Mouse (Mus musculus) MEL (cell line): ENCODE data around the gene Ranbp10. TPM values are rescaled to one million over a fixed set of nuclear protein-coding genes. Genes with fewer than 3 reads are reported as not detected.

ENCODE experiments used
- DNase-seq: peaks from one replicate; pipeline ENCODE4 v3.0.0; 2011; ENCODE audit warnings: low read depth, low spot score
- H3K27ac ChIP-seq: 2 replicates; pipeline ENCODE4 v1.5.1; 2012; ENCODE audit warnings: low read depth, mild to moderate bottlenecking, control low read depth, low read length, moderate library complexity; ENCODE audit not compliant: control insufficient read depth
- H3K27me3 ChIP-seq, 2 experiments: fragments of 150-350 bp in 1 of 2; sonication (generic) in 1 of 2; 2 replicates each; pipeline ENCODE4 v1.6.1; 2012; ENCODE audit warnings: low read length in 2 of 2, mild to moderate bottlenecking in 2 of 2, improper control_type of control experiment in 1 of 2, moderate library complexity in 1 of 2; ENCODE audit not compliant: insufficient read depth in 2 of 2, control insufficient read depth in 1 of 2
- H3K36me3 ChIP-seq, 2 experiments: 2 replicates each; pipeline ENCODE4 v1.6.1; 2012 to 2014; ENCODE audit warnings: low read length in 2 of 2, improper control_type of control experiment in 1 of 2, inconsistent platforms in 1 of 2, mild to moderate bottlenecking in 1 of 2; ENCODE audit not compliant: insufficient read depth in 2 of 2, control insufficient read depth in 1 of 2
- H3K4me1 ChIP-seq, 2 experiments: fragments of 150-350 bp in 1 of 2; sonication (generic) in 1 of 2; 2 replicates each; pipeline ENCODE4 v1.6.1; 2012; ENCODE audit warnings: low read length in 2 of 2, improper control_type of control experiment in 1 of 2, mild to moderate bottlenecking in 1 of 2; ENCODE audit not compliant: insufficient read depth in 2 of 2, control insufficient read depth in 1 of 2
- H3K4me3 ChIP-seq, 2 experiments: fragments of 150-350 bp in 1 of 2; sonication (generic) in 1 of 2; 2 replicates each; pipeline ENCODE4 v1.5.1; 2012; ENCODE audit warnings: low read depth in 2 of 2, low read length in 2 of 2, mild to moderate bottlenecking in 2 of 2, moderate library complexity in 2 of 2, control low read depth in 1 of 2, improper control_type of control experiment in 1 of 2; ENCODE audit not compliant: control insufficient read depth in 1 of 2, insufficient read depth in 1 of 2
- H3K79me2 ChIP-seq: 2 replicates; pipeline ENCODE4 v1.6.1; 2012; ENCODE audit warnings: mild to moderate bottlenecking, low read length, moderate library complexity; ENCODE audit not compliant: control insufficient read depth, poor library complexity, insufficient read depth
- H3K9ac ChIP-seq: 2 replicates; pipeline ENCODE4 v1.6.1; 2012; ENCODE audit warnings: low read depth, mild to moderate bottlenecking, control low read depth, low read length, moderate library complexity; ENCODE audit not compliant: control insufficient read depth, poor library complexity, severe bottlenecking
- H3K9me3 ChIP-seq: fragments of 150-350 bp; sonication (generic); replicated peaks from 2 replicates; pipeline ENCODE4 v1.6.1; 2012; ENCODE audit warnings: mild to moderate bottlenecking, low read length, improper control_type of control experiment, moderate library complexity; ENCODE audit not compliant: insufficient read depth
- BHLHE40 ChIP-seq: IDR thresholded peaks from 2 replicates; pipeline ENCODE4 v1.6.1; 2012; ENCODE audit warnings: low read depth, mild to moderate bottlenecking, inconsistent platforms, low read length, improper control_type of control experiment, borderline replicate concordance
- CHD1 ChIP-seq: IDR thresholded peaks from 2 replicates; pipeline ENCODE4 v1.6.1; 2012; ENCODE audit warnings: low read depth, mild to moderate bottlenecking, inconsistent platforms, low read length, improper control_type of control experiment
- CHD2 ChIP-seq: IDR thresholded peaks from 2 replicates; pipeline ENCODE4 v1.6.1; 2011; ENCODE audit warnings: low read length, improper control_type of control experiment
- ELF1 ChIP-seq: IDR thresholded peaks from 2 replicates; pipeline ENCODE4 v1.6.1; 2014; ENCODE audit warnings: low read depth, mild to moderate bottlenecking, inconsistent platforms, low read length, improper control_type of control experiment, moderate library complexity
- EP300 ChIP-seq, 2 experiments: IDR thresholded peaks; 2 replicates each; pipeline ENCODE4 v1.6.1; 2011; ENCODE audit warnings: improper control_type of control experiment in 2 of 2, low read length in 2 of 2, low read depth in 1 of 2, mild to moderate bottlenecking in 1 of 2
- ETS1 ChIP-seq: IDR thresholded peaks from 2 replicates; pipeline ENCODE4 v1.6.1; 2012; ENCODE audit warnings: low read depth, mild to moderate bottlenecking, inconsistent platforms, low read length, improper control_type of control experiment, moderate library complexity
- GATA1 ChIP-seq: IDR thresholded peaks from 2 replicates; pipeline ENCODE4 v1.6.1; 2011; ENCODE audit warnings: low read depth, low read length, improper control_type of control experiment
- HCFC1 ChIP-seq: IDR thresholded peaks from 2 replicates; pipeline ENCODE4 v1.6.1; 2012; ENCODE audit warnings: low read depth, mild to moderate bottlenecking, inconsistent platforms, low read length, improper control_type of control experiment, moderate library complexity
- MAX ChIP-seq: IDR thresholded peaks from 2 replicates; pipeline ENCODE4 v1.6.1; 2011; ENCODE audit warnings: low read length, improper control_type of control experiment
- MAZ ChIP-seq: IDR thresholded peaks from 2 replicates; pipeline ENCODE4 v1.6.1; 2012; ENCODE audit warnings: low read depth, mild to moderate bottlenecking, inconsistent platforms, low read length, improper control_type of control experiment
- MEF2A ChIP-seq: IDR thresholded peaks from 2 replicates; pipeline ENCODE4 v1.6.1; 2014; ENCODE audit warnings: low read depth, mild to moderate bottlenecking, inconsistent platforms, low read length, improper control_type of control experiment; ENCODE audit not compliant: poor library complexity, insufficient replicate concordance, severe bottlenecking; ENCODE audit errors: extremely low read depth
- MXI1 ChIP-seq: IDR thresholded peaks from 2 replicates; pipeline ENCODE4 v1.6.1; 2011; ENCODE audit warnings: mild to moderate bottlenecking, low read depth, low read length, improper control_type of control experiment
- MYB ChIP-seq: IDR thresholded peaks from 2 replicates; pipeline ENCODE4 v1.6.1; 2011; ENCODE audit warnings: mild to moderate bottlenecking, low read depth, low read length, improper control_type of control experiment
- MYC ChIP-seq: IDR thresholded peaks from 2 replicates; pipeline ENCODE4 v1.6.1; 2011; ENCODE audit warnings: low read depth, mild to moderate bottlenecking, low read length, improper control_type of control experiment, moderate library complexity
- NELFE ChIP-seq: IDR thresholded peaks from 2 replicates; pipeline ENCODE4 v1.6.1; 2011; ENCODE audit warnings: low read depth, low read length, improper control_type of control experiment
- NRF1 ChIP-seq: IDR thresholded peaks from 2 replicates; pipeline ENCODE4 v1.6.1; 2014; ENCODE audit warnings: low read depth, mild to moderate bottlenecking, inconsistent platforms, low read length, improper control_type of control experiment, moderate library complexity; ENCODE audit not compliant: poor library complexity, insufficient read depth, severe bottlenecking
- POLR2A ChIP-seq, 2 experiments: IDR thresholded peaks; 2 replicates each; pipeline ENCODE4 v1.6.1; 2011 to 2012; ENCODE audit warnings: low read length in 2 of 2, mild to moderate bottlenecking in 2 of 2, control low read depth in 1 of 2, improper control_type of control experiment in 1 of 2, low read depth in 1 of 2, moderate library complexity in 1 of 2; ENCODE audit not compliant: control insufficient read depth in 1 of 2, insufficient read depth in 1 of 2, poor library complexity in 1 of 2
- POLR2AphosphoS2 ChIP-seq: IDR thresholded peaks from 2 replicates; pipeline ENCODE4 v1.6.1; 2011; ENCODE audit warnings: low read length, improper control_type of control experiment
- POLR2AphosphoS5 ChIP-seq: IDR thresholded peaks from 2 replicates; pipeline ENCODE4 v1.6.1; 2012; ENCODE audit warnings: low read depth, borderline replicate concordance, mild to moderate bottlenecking, inconsistent platforms, low read length, moderate library complexity, mixed read lengths
- RAD21 ChIP-seq: IDR thresholded peaks from 2 replicates; pipeline ENCODE4 v1.6.1; 2011; ENCODE audit warnings: mild to moderate bottlenecking, low read depth, low read length, improper control_type of control experiment
- RCOR1 ChIP-seq: IDR thresholded peaks from 2 replicates; pipeline ENCODE4 v1.6.1; 2012; ENCODE audit warnings: low read depth, mild to moderate bottlenecking, inconsistent platforms, low read length, improper control_type of control experiment
- SIN3A ChIP-seq: IDR thresholded peaks from 2 replicates; pipeline ENCODE4 v1.6.1; 2012; ENCODE audit warnings: low read length, improper control_type of control experiment, inconsistent platforms
- SMC3 ChIP-seq: IDR thresholded peaks from 2 replicates; pipeline ENCODE4 v1.6.1; 2011; ENCODE audit warnings: low read depth, low read length, improper control_type of control experiment
- TAL1 ChIP-seq: IDR thresholded peaks from 2 replicates; pipeline ENCODE4 v1.6.1; 2012; ENCODE audit warnings: mild to moderate bottlenecking, inconsistent platforms, low read length, moderate library complexity, mixed read lengths
- TBP ChIP-seq: IDR thresholded peaks from 2 replicates; pipeline ENCODE4 v1.8.0; 2011; ENCODE audit warnings: low read depth, low read length, improper control_type of control experiment
- UBTF ChIP-seq: IDR thresholded peaks from 2 replicates; pipeline ENCODE4 v1.6.1; 2012; ENCODE audit warnings: low read depth, mild to moderate bottlenecking, inconsistent platforms, low read length, improper control_type of control experiment, moderate library complexity, borderline replicate concordance; ENCODE audit not compliant: insufficient read depth
- USF1 ChIP-seq: IDR thresholded peaks from 2 replicates; pipeline ENCODE4 v1.6.1; 2014; ENCODE audit warnings: low read depth, mild to moderate bottlenecking, inconsistent platforms, low read length, improper control_type of control experiment, moderate library complexity
- ZKSCAN1 ChIP-seq: IDR thresholded peaks from 2 replicates; pipeline ENCODE4 v1.6.1; 2012; ENCODE audit warnings: low read depth, mild to moderate bottlenecking, inconsistent platforms, low read length, improper control_type of control experiment, moderate library complexity
- ZMIZ1 ChIP-seq: IDR thresholded peaks from 2 replicates; pipeline ENCODE4 v1.6.1; 2012; ENCODE audit warnings: low read depth, mild to moderate bottlenecking, inconsistent platforms, low read length, improper control_type of control experiment, moderate library complexity
- ZNF384 ChIP-seq: IDR thresholded peaks from 2 replicates; pipeline ENCODE4 v1.6.1; 2012; ENCODE audit warnings: low read depth, mild to moderate bottlenecking, inconsistent platforms, low read length, improper control_type of control experiment
- polyA plus RNA-seq, 2 experiments: library from polyadenylated mRNA; stranded (reverse) in 1 of 2; unstranded in 1 of 2; fragments of >175 nt in 1 of 2; fragments of >200 nt in 1 of 2; gene quantifications; 2 replicates each; pipeline versions ENCODE4 v1.2.1 to v1.2.4; 2012; ENCODE audit warnings: low replicate concordance in 2 of 2, low read depth in 1 of 2; ENCODE audit not compliant: insufficient read length in 2 of 2, insufficient read depth in 1 of 2, missing spikeins in 1 of 2
- total RNA-seq: library from RNA; depleted of rRNA; stranded (reverse); fragments of 300-350 nt; gene quantifications from 2 replicates; pipeline ENCODE4 v1.2.3, GENCODE M21; 2012

Gene Ranbp10
- total and polyA plus RNA-seq, 3 experiments = 7.4 to 22.1 TPM; not detected in 1

- Histone ChIP-seq H3K27ac (no peak overlapping the region), H3K4me1 (peaks cover 31 to 39% of the 10 kb centered on the region in 2 experiments), H3K9me3 (no peaks in the 10 kb centered on the region), H3K9ac (no peak overlapping the region), H3K4me3 (no peak overlapping the region), H3K27me3 (no peaks in the 10 kb centered on the region), H3K36me3 (peaks cover 0 to 48% of the 10 kb centered on the region in 2 experiments; a peak in 2 of 4 replicates), H3K79me2 (peaks cover 3% of the 10 kb centered on the region; the same call in 1 of the 2 replicates)
- no peak for DNase-seq
- no peak for TF ChIP-seq NRF1
- no peak for TF ChIP-seq SIN3A
- no peak for TF ChIP-seq SMC3
- no peak for TF ChIP-seq ELF1
- TF ChIP-seq POLR2AphosphoS5 = no peak
These were observed 22.4 kb downstream of the Ranbp10 start for GRCm38 (mm10) chr8:105804797-105805196.

GRCm38 (mm10) chr8:105801153-105801904 is 25.8 kb downstream of the Ranbp10 start:
- no peaks in the 10 kb centered on the region for H3K79me2 ChIP-seq
- no peaks in the 10 kb centered on the region for H3K27me3 ChIP-seq
- peak overlapping the region; percentile 84 for H3K27ac ChIP-seq
- peaks cover 24 to 34% of the 10 kb centered on the region in 2 experiments for H3K4me1 ChIP-seq
- no peaks in the 10 kb centered on the region for H3K9me3 ChIP-seq
- H3K36me3 ChIP-seq = peaks cover 0 to 36% of the 10 kb centered on the region in 2 experiments; a peak in 2 of 4 replicates
- peak; percentile 76 for DNase-seq
- peak overlapping the region; percentile 42 for H3K9ac ChIP-seq
- no peak overlapping the region for H3K4me3 ChIP-seq
- TF ChIP-seq MEF2A = no peak
- no peak for TF ChIP-seq NRF1
- TF ChIP-seq CHD1 = no peak
- peak; percentile 48; the same call in 1 of the 2 replicates for TF ChIP-seq ETS1
- no peak for TF ChIP-seq USF1
- TF ChIP-seq UBTF = no peak
- TF ChIP-seq GATA1 = peak; percentile 57
- TF ChIP-seq ELF1 = no peak
- no peak for TF ChIP-seq CHD2
- TF ChIP-seq BHLHE40 = no peak
- TF ChIP-seq TAL1 = peak; percentile 80
- peak; percentile 87 to 90 for TF ChIP-seq EP300 (IDR thresholded peaks at IDR 0.05; ENCODE audit: low read depth in 1 of 2, low read length in 2 of 2)
- TF ChIP-seq HCFC1 = no peak
- peak; percentile 65; the same call in 1 of the 2 replicates for TF ChIP-seq MYB
- no peak for TF ChIP-seq MXI1
- TF ChIP-seq POLR2AphosphoS5 = no peak
- TF ChIP-seq MYC = peak; percentile 38; the same call in 1 of the 2 replicates
- TF ChIP-seq TBP = no peak
- TF ChIP-seq POLR2AphosphoS2 = no peak
- no peak for TF ChIP-seq ZMIZ1
- TF ChIP-seq RAD21 = no peak
- no peak for TF ChIP-seq POLR2A (IDR thresholded peaks at IDR 0.05; ENCODE audit: control insufficient read depth in 1 of 2, insufficient read depth in 1 of 2, low read depth in 1 of 2, low read length in 2 of 2, poor library complexity in 1 of 2)
- TF ChIP-seq MAX = no peak
- no peak for TF ChIP-seq ZKSCAN1
- TF ChIP-seq RCOR1 = 0 out of 2 replicates have a peak, but pooled peaks have one; percentile 23
- TF ChIP-seq NELFE = no peak
- TF ChIP-seq ZNF384 = no peak
- no peak for TF ChIP-seq MAZ
